Mouse (Mus musculus) CD4-positive naive resting alpha-beta T cell, adult 57 days (primary cell): ENCODE measurements around the gene Lin28b. TPM values are rescaled to one million over a fixed set of nuclear protein-coding genes. Genes with fewer than 3 reads are reported as not detected.

Experiments used
- total RNA-seq: library from RNA; stranded (reverse); gene quantifications from one replicate; pipeline ENCODE4 v1.2.4, GENCODE M21; 2023

The Lin28b gene
- total RNA-seq = not detected

GRCm38 (mm10) chr10:45485761-45486602 is at the start of gene Lin28b:
Lin28b (minus strand) TSS chr10:45486395.

GRCm38 (mm10) chr10:45335434-45336422 is 150.5 kb downstream of the Lin28b start, which contains the start of gene Bves:
Bves (plus strand) TSS chr10:45335772.

Other genes with a start within 250 kb of the Lin28b start
- not detected for gene Bves, start 150.6 kb downstream of the Lin28b start, total RNA-seq
- gene Hace1, start 91.4 kb upstream of the Lin28b start, total RNA-seq = 39.1 TPM